Mouse (Mus musculus): ENCODE measurements at regions not wholly inside any gene's neighbourhood (a gene's known extent, or its start where the extent isn't known, plus 50 kb on each side); places are given as distances from the start of the nearest gene placed in this dataset.

- H3K36me3 ChIP-seq (ENCODE audit: poor library complexity, severe bottlenecking), result no peaks in the 10 kb centered on the region
- no peaks in the 10 kb centered on the region for H3K4me1 ChIP-seq
- no peaks in the 10 kb centered on the region for H3K9me3 ChIP-seq (replicated peaks)
- H3K4me3 ChIP-seq, result no peak overlapping the region
- ATAC-seq, result no peak
- WGBS, result 93% methylated on average over 11 of the region's 11 CpGs
- H3K9ac ChIP-seq, result no peak overlapping the region
- no peak overlapping the region for H3K4me2 ChIP-seq
- no peaks in the 10 kb centered on the region for H3K27me3 ChIP-seq
- no peak overlapping the region for H3K27ac ChIP-seq
These were observed 217.0 kb downstream of the Cyp26b1 start for GRCm38 (mm10) chr6:84376666-84377065.

DNA sequence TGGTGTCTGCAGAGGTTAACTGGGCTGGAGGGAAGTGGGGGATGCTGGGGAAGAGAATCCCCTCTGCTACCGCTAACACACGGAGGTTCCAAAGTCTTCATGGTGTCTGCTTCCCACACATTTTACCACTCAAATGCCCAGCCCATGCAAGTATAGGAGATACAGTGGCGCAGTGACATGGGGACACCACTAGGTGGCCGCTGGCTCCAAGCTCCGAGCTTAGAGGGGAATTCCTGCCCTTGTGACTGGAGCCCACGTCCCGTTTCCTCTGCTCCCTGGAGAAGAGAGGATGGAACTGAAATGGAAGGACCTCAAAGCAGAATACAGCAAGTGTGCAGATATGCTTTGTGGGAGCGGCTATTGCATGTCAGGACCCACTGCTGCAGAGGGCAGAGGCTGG, 218.2 kb downstream of the Cyp26b1 start:
- Histone ChIP-seq H3K4me3 (no peak overlapping the region), H3K9me3 (replicated peaks) (no peaks in the 10 kb centered on the region), H3K27ac (no peak overlapping the region), H3K27me3 (no peaks in the 10 kb centered on the region), H3K9ac (no peak overlapping the region), H3K36me3 (ENCODE audit: poor library complexity, severe bottlenecking) (no peaks in the 10 kb centered on the region), H3K4me1 (no peaks in the 10 kb centered on the region), H3K4me2 (no peak overlapping the region)
- 19% methylated on average over 8 of the region's 8 CpGs for WGBS
- ATAC-seq, result no peak

GRCm38 (mm10) chr6:84366365-84366764, 227.3 kb downstream of the Cyp26b1 start:
- H3K4me2 ChIP-seq, result no peak overlapping the region
- no peaks in the 10 kb centered on the region for H3K36me3 ChIP-seq (ENCODE audit: poor library complexity, severe bottlenecking)
- no peak overlapping the region for H3K9ac ChIP-seq
- H3K4me1 ChIP-seq, result no peaks in the 10 kb centered on the region
- 59% methylated on average over 6 of the region's 6 CpGs for WGBS
- ATAC-seq, result no peak
- H3K27me3 ChIP-seq, result no peaks in the 10 kb centered on the region
- no peak overlapping the region for H3K4me3 ChIP-seq
- H3K27ac ChIP-seq, result no peak overlapping the region
- no peaks in the 10 kb centered on the region for H3K9me3 ChIP-seq (replicated peaks)

DNA sequence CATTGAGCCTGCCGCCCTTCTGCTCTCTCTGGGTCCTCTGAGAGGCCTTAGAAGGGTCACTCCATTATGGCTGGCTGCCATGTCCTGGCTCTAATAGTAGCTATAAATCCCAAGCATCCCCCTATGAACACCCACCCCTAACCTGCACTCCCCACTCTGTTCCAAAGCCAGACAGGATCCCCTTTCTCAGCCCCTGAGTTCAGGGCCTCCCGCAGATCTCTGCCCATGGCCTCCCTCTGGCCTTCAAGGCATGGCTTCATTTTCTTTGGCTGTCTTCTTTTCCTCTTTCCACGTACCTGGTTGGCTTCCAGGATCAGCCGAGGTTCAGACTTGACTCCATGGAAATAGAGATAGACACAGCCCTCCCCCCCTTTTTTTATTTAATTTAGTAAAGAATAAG, 227.8 kb downstream of the Cyp26b1 start:
- Histone ChIP-seq H3K9ac (no peak overlapping the region), H3K27me3 (no peaks in the 10 kb centered on the region), H3K9me3 (replicated peaks) (no peaks in the 10 kb centered on the region), H3K4me1 (no peaks in the 10 kb centered on the region), H3K4me2 (no peak overlapping the region), H3K4me3 (no peak overlapping the region), H3K27ac (no peak overlapping the region), H3K36me3 (ENCODE audit: poor library complexity, severe bottlenecking) (no peaks in the 10 kb centered on the region)
- no peak for ATAC-seq
- 85% methylated on average over 4 of the region's 4 CpGs for WGBS

GRCm38 (mm10) chr6:84364964-84365363, 228.7 kb downstream of the Cyp26b1 start:
- Histone ChIP-seq H3K4me3 (no peak overlapping the region), H3K9ac (no peak overlapping the region), H3K9me3 (replicated peaks) (no peaks in the 10 kb centered on the region), H3K36me3 (ENCODE audit: poor library complexity, severe bottlenecking) (no peaks in the 10 kb centered on the region), H3K27ac (no peak overlapping the region), H3K27me3 (no peaks in the 10 kb centered on the region), H3K4me1 (no peaks in the 10 kb centered on the region), H3K4me2 (no peak overlapping the region)
- no peak for ATAC-seq
- 21% methylated on average over 2 of the region's 2 CpGs for WGBS

DNA sequence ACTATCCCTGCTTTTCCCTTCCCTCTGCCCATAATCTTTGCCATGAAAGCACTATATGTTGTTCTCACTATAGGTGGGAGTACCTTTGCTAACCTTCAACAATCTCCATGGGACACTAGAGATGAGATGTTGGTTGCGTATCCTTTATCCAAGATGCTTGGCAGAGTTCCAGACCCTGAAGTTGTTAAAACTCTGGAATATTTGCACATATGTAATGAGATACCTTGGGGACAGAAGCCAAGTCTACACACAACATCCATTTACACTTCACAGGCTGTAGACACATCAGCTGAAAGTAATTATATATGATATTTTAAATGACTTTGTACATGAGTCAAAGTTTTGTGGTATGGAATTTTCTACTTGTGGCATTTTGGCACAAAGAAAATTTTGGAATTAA, 231.4 kb downstream of the Cyp26b1 start:
- no peaks in the 10 kb centered on the region for H3K36me3 ChIP-seq (ENCODE audit: poor library complexity, severe bottlenecking)
- H3K27me3 ChIP-seq, result no peaks in the 10 kb centered on the region
- no peak overlapping the region for H3K9ac ChIP-seq
- H3K4me1 ChIP-seq, result no peaks in the 10 kb centered on the region
- H3K27ac ChIP-seq, result no peak overlapping the region
- no peaks in the 10 kb centered on the region for H3K9me3 ChIP-seq (replicated peaks)
- no peak overlapping the region for H3K4me2 ChIP-seq
- no peak overlapping the region for H3K4me3 ChIP-seq
- no peak for ATAC-seq
- 82% methylated on average over 1 of the region's 1 CpGs for WGBS

DNA sequence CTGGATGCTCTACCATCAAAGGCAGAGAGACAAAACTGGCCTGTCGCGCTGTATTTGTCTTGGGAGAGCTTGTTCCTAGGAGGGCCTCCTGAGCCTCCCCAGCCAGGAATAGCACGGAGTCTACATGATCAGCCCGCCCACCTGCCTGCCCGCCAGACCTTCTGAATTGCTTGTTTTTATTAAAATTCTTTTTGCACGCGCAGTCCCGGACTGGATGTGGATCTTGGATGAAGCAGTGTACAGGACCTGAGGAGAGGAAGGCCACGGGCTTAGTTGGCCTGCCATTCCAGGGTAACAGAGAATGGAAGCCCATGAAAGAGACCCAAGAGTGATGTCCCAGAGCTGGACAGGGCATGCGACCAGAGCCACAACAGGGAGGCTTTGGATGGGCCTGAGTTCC, 235.8 kb downstream of the Cyp26b1 start:
- no peak for ATAC-seq
- no peaks in the 10 kb centered on the region for H3K36me3 ChIP-seq (ENCODE audit: poor library complexity, severe bottlenecking)
- WGBS, result 86% methylated on average over 10 of the region's 10 CpGs
- H3K9ac ChIP-seq, result no peak overlapping the region
- no peaks in the 10 kb centered on the region for H3K9me3 ChIP-seq (replicated peaks)
- no peak overlapping the region for H3K4me2 ChIP-seq
- H3K4me1 ChIP-seq, result no peaks in the 10 kb centered on the region
- H3K27ac ChIP-seq, result no peak overlapping the region
- no peak overlapping the region for H3K4me3 ChIP-seq
- H3K27me3 ChIP-seq, result no peaks in the 10 kb centered on the region

DNA sequence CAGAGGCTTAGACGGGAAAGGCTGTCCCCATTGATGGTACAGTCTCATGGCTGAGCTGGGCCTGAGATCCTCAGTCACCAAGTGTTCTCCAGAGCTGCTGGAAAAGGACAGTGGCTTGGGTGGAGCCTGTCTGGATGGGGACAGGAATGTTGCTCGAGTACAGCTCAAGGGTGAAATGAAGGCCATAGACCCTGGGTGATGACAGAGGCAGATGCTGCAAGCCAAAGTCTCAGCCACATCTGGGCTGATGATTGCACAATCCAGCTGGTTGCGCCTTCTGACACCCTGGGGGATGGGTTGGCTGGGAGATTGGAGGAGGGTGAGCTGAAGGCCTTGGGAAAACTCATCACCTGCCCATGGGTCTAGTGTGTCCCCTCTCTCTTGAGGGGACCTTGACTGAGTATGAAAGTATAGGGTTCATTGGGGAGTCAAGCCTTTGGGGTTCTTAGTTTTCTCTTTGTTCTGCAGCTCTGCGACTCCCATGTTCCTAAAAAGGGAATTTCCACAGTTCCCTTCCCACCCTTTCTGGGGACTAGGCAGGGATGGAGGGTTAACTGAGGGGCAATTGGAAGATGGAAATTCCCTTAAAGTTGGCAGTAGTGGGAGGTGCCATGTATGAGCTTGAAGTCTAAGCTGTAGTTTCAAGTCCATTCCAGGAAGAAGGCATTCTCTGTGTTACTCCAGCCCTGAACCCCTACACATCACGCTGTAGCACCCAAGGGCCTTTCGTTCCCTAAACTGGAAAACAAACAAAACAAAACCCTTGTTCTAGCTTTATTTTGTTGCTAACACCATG, 240.1 kb downstream of the Cyp26b1 start:
- Histone ChIP-seq H3K36me3 (ENCODE audit: poor library complexity, severe bottlenecking) (no peaks in the 10 kb centered on the region), H3K9me3 (replicated peaks) (no peaks in the 10 kb centered on the region), H3K27me3 (no peaks in the 10 kb centered on the region), H3K9ac (no peak overlapping the region), H3K4me2 (no peak overlapping the region), H3K4me3 (no peak overlapping the region), H3K27ac (no peak overlapping the region), H3K4me1 (no peaks in the 10 kb centered on the region)
- ATAC-seq, result no peak
- WGBS, result 88% methylated on average over 6 of the region's 6 CpGs

DNA sequence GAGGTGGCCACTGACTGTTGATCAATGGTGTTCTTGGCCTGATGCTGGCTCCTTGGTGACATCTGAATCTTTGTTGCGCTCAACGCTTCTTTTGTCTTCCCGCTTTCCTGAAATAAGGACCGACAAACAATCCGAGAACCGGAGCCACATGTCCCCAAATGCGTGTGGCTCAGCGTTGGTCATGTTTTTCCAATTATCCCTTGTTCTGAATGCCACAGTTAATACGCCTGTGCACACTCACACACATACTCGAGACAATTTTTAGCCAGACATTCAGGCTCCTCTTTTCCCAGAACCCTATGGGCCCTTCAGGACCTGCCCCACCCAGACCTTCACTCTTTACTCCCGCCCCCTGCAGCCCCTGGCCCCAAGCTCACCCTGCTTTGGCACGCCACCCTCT, 248.8 kb downstream of the Cyp26b1 start:
- Histone ChIP-seq H3K4me3 (no peak overlapping the region), H3K27me3 (no peaks in the 10 kb centered on the region), H3K4me1 (no peaks in the 10 kb centered on the region), H3K36me3 (ENCODE audit: poor library complexity, severe bottlenecking) (no peaks in the 10 kb centered on the region), H3K27ac (no peak overlapping the region), H3K9me3 (replicated peaks) (no peaks in the 10 kb centered on the region), H3K9ac (no peak overlapping the region), H3K4me2 (no peak overlapping the region)
- no peak for ATAC-seq
- WGBS, result 89% methylated on average over 12 of the region's 12 CpGs

DNA sequence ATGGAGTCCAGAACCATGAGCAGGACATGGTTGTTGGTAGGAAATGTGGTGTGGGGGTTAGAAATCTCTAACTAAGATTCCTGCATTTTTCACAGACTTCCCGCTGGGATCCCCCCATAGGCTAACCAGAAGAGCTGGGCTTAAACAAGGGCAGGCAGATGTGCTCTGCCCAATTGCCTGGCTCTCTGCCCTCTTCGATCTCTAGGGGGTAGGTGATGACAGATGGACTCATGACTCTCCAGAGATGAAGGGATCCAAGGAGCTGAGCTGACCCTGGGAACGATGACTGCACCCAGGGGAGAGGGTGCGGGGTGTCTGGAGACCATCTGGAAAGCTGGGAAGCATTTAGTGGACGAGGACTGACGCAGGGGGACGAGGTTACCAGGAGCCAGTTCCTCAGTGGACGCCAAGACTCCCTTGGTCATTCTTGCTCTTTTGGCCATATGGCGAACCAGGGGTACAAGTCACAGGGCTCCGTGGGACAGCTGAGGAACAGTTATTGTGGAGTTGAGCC, 260.0 kb downstream of the Cyp26b1 start:
- no peaks in the 10 kb centered on the region; the same call in 1 of the 2 replicates for H3K4me1 ChIP-seq
- H3K4me2 ChIP-seq, result no peak overlapping the region
- no peaks in the 10 kb centered on the region for H3K27me3 ChIP-seq
- H3K9me3 ChIP-seq (replicated peaks), result no peaks in the 10 kb centered on the region
- H3K9ac ChIP-seq, result no peak overlapping the region
- ATAC-seq, result no peak
- no peak overlapping the region for H3K4me3 ChIP-seq
- H3K36me3 ChIP-seq (ENCODE audit: poor library complexity, severe bottlenecking), result no peaks in the 10 kb centered on the region
- WGBS, result 89% methylated on average over 10 of the region's 10 CpGs
- H3K27ac ChIP-seq, result no peak overlapping the region

DNA sequence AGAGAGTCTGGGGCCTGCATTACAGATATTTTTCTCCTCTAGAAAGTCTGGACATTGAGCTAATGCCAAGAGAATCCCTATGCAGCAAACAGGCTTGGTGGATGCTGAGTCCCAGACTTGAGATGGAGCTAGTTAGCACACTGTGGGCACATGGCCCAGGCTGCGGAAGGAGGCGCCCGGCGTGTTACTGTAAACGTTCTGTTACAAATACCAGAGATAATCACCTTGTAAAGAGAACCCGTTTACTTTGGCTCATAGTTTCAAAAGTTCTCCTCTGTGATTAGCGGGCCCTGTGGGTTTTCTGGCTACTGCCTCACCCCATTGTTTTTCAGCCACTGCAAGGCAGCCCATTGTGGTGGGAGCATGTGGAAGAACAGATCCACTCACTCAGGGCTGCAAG, 264.6 kb downstream of the Cyp26b1 start:
- Histone ChIP-seq H3K4me3 (no peak overlapping the region), H3K27me3 (no peaks in the 10 kb centered on the region), H3K4me1 (no peaks in the 10 kb centered on the region; the same call in 1 of the 2 replicates), H3K9me3 (replicated peaks) (no peaks in the 10 kb centered on the region), H3K4me2 (no peak overlapping the region), H3K27ac (no peak overlapping the region), H3K36me3 (ENCODE audit: poor library complexity, severe bottlenecking) (no peaks in the 10 kb centered on the region), H3K9ac (no peak overlapping the region)
- WGBS, result 57% methylated on average over 7 of the region's 7 CpGs
- no peak for ATAC-seq

DNA sequence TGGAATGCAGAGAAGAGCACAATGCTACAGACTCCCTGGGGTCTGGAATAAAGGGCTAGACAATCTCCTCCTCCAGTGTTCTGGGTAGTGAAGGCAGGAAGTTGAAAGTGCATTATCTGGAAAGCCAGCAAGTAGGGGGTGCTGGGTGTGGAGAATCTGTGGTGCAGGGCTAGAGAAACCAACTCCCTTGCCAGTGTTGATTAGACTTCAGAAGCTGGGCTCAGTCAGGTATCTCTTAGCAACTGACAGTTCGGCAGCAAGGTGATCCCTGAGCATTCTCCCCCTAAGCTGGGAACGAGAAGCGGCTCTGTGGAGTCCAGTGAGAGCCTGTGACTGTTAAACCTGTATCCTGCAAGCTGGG, 265.7 kb downstream of the Cyp26b1 start:
- no peak overlapping the region for H3K4me2 ChIP-seq
- WGBS, result 48% methylated on average over 3 of the region's 3 CpGs
- ATAC-seq, result no peak

More for the DNA sequence above, 265.7 kb downstream of the Cyp26b1 start:
- no peak overlapping the region for H3K9ac ChIP-seq
- no peaks in the 10 kb centered on the region for H3K27me3 ChIP-seq
- no peaks in the 10 kb centered on the region for H3K36me3 ChIP-seq (ENCODE audit: poor library complexity, severe bottlenecking)
- H3K4me1 ChIP-seq, result no peaks in the 10 kb centered on the region; the same call in 1 of the 2 replicates
- no peaks in the 10 kb centered on the region for H3K9me3 ChIP-seq (replicated peaks)
- no peak overlapping the region for H3K4me3 ChIP-seq
- no peak overlapping the region for H3K27ac ChIP-seq
